Mouse (Mus musculus) splenic B cell, adult 2 months (primary cell): ENCODE measurements at regions not wholly inside any gene's neighbourhood (a gene's known extent, or its start where the extent isn't known, plus 50 kb on each side); places are given as distances from the start of the nearest gene placed in this dataset.

Experiments
- DNase-seq: peaks from one replicate; pipeline ENCODE4 v3.0.0-alpha.2; 2011; ENCODE audit warnings: low read depth, low spot score
- H3K27me3 ChIP-seq: 2 replicates; pipeline ENCODE4 v1.6.1; 2012; ENCODE audit warnings: mild to moderate bottlenecking, low read length, moderate library complexity, mixed read lengths; ENCODE audit not compliant: control insufficient read depth, poor library complexity, insufficient read depth, severe bottlenecking
- H3K36me3 ChIP-seq: 2 replicates; pipeline ENCODE4 v1.6.1; 2012; ENCODE audit warnings: mild to moderate bottlenecking, low read length, moderate library complexity, mixed read lengths; ENCODE audit not compliant: control insufficient read depth, poor library complexity, insufficient read depth, severe bottlenecking

DNA sequence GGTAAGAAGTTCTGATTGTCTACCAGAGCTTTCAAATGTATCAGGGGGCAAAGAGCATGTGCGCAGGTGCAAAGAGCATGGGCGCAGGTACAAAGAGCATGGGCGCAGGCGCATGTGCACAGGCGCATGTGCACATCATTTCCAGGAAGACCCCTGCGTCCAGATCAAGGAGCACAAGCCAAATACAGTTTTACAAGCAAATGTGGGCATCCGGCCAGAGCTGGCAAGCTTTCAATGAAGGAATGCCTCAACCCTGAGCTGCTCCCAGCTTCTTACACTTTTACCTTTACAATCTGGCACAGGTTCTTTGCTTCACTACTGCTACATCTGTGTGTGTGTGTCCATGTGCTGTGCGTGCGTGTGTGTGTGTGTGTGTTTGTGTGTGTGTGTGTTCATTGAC is 347.2 kb upstream of the Slc35b3 start:
- no peaks in the 10 kb centered on the region for H3K27me3 ChIP-seq
- no peaks in the 10 kb centered on the region for H3K36me3 ChIP-seq
- DNase-seq, result no peak

DNA sequence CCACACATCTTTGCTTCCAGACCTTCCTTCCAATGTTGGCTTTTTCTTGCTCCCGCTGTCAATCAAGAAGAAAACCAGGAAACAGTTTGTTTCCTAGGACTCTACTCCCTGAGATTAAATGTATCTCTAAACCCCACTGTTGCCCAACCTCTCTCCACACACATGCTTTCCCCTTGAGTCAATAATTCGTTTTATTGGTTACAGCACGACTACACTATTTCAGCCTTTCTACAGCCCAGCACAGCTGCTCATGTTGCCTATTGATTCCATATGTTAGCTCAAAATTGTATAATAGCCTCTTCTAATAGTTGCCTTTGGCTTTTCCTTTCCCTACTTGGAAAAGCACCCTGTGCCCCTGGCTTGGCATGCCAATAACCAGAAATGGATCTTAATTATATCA is 346.2 kb upstream of the Slc35b3 start:
- Histone ChIP-seq H3K36me3 (no peaks in the 10 kb centered on the region), H3K27me3 (no peaks in the 10 kb centered on the region)
- DNase-seq, result no peak

DNA sequence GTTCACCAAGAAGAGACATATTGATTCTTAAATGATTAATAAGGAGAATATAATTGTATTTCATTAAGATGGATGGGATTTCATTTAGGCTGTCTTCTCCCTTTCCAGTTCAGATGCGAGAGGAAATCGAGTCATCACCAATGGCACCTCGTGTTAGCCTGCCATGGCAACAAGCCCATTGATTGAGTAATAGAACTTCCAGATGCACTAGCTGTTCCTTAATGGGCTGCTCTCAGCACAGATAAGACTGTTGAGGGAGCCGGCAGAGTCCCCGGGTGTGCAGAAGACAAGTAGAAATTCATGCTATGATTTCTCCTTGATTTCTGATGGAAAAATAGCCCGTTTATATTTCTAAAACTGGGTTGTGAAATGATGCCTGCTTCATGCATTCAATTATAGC is 336.5 kb upstream of the Slc35b3 start:
- DNase-seq, result no peak
- Histone ChIP-seq H3K36me3 (no peaks in the 10 kb centered on the region), H3K27me3 (no peaks in the 10 kb centered on the region; the same call in 1 of the 2 replicates)

DNA sequence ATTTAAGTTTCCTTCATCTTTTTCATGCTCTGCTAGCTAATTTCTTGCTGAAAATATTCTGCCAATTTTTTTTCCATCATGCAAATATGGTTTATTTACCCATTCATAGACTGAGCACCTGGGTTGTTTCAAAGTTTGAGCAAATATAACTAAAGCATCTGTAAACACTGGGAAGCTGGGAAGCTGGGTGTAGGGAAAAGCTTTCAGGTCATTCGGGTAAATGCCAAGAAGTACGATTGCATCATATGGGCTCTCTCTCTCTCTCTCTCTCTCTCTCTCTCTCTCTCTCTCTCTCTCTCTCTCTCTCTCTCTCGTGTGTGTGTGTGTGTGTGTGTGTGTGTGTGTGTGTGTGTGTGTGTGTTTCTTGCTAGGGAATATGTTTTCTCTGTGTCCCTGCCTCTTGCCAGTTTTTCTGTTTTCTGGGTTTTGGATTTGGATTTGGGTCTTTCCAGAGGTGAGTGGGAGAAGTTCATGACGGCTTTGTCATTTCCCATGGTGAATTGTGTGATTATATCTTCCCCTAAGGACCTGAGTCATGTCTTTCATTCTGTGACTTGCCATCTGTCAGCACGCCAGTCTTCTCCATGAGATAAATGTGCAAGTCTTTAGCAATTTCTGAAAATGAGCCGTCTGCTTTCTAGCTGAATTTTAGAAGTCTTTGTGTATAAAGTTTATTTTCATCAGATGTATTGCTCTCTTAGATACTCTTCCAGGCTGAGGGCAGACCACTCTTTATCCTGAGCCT is 329.7 kb upstream of the Slc35b3 start:
- H3K27me3 ChIP-seq, result no peaks in the 10 kb centered on the region; the same call in 1 of the 2 replicates
- no peak for DNase-seq
- H3K36me3 ChIP-seq, result no peaks in the 10 kb centered on the region

DNA sequence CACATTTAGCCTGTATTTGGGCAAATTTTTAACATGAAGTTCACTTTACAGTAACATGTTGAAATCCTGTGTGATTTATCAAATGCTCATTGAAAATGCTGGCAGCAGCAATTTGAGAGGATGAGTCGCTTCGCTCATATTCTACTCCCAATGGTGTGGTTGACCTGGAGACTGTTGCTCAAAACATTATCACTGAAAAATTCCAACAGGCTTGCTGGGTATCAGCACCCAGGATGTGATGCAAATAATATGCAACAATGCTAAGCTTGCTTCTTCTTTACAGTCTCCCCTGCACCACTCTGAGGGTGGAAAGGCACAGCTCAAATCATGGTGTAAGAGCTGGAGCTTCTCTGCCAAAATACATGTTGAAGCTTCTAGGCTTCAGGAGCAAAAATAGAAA is 321.6 kb upstream of the Slc35b3 start:
- DNase-seq, result no peak
- Histone ChIP-seq H3K36me3 (no peaks in the 10 kb centered on the region), H3K27me3 (no peaks in the 10 kb centered on the region)

DNA sequence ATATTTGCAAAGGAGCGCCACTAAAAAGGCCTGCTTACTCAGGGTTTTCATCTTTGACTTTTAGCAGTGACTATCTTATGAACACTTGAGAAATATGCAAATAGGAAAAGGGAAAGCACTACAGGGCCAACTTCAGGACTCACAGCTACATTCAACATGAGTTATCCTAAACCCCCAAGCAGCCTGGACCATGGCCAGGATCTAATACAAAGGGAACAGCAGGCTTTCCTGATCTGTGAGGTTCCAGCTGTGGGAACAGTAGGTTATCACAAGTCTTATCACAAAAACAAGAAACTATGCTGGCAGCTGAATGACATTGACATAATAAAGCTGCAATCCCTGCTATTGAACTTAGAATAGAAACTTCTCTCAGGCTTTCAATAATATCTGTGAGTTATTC is 317.4 kb upstream of the Slc35b3 start:
- no peak for DNase-seq
- Histone ChIP-seq H3K36me3 (no peaks in the 10 kb centered on the region), H3K27me3 (no peaks in the 10 kb centered on the region)

DNA sequence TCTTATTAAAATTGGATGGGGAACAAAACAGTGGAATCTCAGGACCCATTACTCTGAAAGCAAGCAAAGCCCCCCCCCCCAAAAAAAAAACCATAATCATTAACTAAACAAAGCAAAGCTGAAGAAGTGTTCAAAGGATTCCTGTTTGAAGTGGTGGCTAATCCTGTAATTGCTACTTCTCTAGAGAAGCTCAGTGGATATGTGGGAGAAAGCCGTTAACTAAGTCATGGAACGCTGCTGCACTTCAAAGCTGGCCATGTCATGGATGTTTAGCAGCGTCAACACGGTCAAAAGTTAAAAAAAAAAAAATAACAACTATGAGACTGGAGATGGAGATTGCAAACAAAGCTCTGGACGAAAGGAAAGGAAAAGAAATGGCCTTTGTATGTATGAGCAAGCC is 305.3 kb upstream of the Slc35b3 start:
- Histone ChIP-seq H3K36me3 (no peaks in the 10 kb centered on the region), H3K27me3 (no peaks in the 10 kb centered on the region)
- DNase-seq, result no peak

DNA sequence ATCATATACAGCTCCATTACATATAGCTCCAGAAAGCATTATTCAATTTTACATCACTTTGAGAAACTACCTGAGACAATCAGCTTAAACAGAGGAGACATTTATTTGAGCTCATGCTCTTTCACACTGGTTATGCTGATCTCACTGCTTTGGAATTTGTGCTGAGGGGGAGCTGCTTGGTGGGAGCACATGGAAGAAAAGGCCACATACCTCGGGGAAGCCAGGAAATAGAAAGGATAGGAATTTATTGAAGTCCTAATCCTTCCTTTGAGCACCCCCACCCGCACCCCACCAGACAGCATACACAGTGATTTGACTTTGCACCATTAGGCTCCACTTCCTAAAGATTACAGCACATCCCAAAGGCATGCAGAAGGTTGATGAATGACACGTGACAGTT is 296.0 kb upstream of the Slc35b3 start:
- DNase-seq, result no peak
- Histone ChIP-seq H3K27me3 (no peaks in the 10 kb centered on the region; the same call in 1 of the 2 replicates), H3K36me3 (no peaks in the 10 kb centered on the region)

DNA sequence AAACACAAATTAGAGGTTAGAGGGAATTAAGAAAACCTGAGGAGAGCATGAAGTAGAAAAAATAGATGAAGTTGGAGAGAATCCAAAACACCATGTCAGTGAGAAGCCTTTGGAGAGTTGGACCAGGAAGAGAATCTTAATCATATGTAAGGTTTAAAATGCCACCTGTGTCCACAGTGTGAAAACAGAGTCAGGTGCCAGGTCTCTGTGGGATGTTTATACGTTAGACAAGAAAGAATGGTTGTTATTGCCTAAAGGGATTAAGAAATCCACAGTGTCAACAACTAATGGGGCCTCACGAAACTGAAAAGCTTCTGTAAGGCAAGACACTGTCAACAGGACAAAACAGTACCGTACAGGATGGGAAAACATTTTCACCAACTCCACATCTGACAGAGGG is 294.7 kb upstream of the Slc35b3 start:
- Histone ChIP-seq H3K36me3 (no peaks in the 10 kb centered on the region), H3K27me3 (no peaks in the 10 kb centered on the region; the same call in 1 of the 2 replicates)
- no peak for DNase-seq

DNA sequence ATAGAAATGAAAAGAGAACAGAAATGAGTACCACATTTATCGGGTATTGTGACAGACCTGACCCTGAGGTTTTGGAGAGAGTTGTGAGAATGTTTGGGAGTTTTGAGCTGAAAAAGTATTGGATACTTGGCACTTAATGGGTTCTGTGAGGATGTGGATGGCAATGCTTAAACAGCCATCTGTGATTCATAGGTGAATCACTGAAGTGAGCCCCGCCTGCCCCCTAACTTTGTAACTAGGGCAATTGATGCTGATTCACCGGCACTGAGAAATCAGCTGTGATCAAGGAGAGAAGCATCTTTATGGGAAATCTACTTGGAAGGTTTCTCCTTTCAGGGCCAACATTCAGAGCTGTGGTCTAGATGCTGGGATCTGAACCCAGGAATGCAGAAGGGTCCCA is 291.9 kb upstream of the Slc35b3 start:
- no peak for DNase-seq
- Histone ChIP-seq H3K27me3 (no peaks in the 10 kb centered on the region; the same call in 1 of the 2 replicates), H3K36me3 (no peaks in the 10 kb centered on the region)

DNA sequence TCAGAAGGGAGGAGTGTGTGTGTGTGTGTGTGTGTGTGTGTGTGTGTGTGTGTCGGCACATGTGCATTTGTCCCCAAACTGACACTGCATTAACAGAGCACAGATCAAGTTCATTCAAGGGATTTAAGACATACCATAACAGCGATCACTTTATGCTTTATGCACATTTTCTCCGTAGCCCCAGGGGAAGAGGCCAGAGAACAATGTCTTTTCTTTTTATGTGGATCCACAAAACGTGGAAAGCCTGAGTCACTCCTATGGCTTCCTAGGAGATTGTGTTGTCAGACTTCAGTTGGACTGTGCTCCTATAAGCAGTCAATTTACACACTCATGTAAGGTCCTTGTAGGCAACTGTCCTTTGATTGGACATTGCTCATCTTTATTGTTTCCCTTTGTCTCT is 289.4 kb upstream of the Slc35b3 start:
- DNase-seq, result no peak
- Histone ChIP-seq H3K36me3 (no peaks in the 10 kb centered on the region), H3K27me3 (no peaks in the 10 kb centered on the region)

DNA sequence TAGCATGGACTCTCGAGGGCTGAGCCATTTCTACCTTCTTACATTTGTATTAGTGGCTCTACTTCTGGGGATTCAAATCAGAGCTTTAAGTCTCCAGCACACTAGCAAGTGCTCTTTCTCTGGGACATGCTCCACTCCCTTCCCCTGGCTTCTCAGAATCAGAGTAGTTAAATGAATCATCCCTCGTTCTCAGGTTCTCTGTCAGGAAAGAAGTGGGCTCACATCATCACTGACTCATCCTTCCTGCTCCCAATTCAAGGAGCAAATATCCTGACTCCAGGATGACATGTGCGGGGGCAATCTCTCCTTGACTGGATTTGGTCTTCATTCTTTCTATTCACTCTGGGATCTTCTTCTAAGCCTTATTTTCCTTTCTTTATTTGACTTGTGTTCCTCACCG is 266.2 kb upstream of the Slc35b3 start:
- no peaks in the 10 kb centered on the region for H3K36me3 ChIP-seq
- no peaks in the 10 kb centered on the region for H3K27me3 ChIP-seq
- no peak for DNase-seq

DNA sequence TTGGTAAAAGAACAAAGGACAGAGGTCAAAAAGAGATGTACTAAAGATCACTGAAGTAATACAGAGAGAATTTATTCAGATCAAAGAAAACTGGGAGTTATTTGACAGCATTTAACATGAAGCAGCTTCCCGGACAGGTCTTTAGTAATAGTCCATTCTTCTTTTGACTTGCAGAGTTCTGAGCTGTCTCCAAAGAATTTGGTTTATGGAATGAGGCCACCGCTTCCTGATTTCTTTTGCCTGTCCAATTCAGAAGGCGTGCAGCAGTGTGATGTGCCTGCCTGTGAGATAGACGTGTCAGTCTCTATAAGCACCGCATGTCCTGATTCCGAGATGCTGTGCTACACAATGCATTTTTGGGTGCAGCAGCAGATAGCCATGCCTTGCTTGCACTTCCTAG is 265.0 kb upstream of the Slc35b3 start:
- no peaks in the 10 kb centered on the region for H3K27me3 ChIP-seq
- no peak for DNase-seq
- no peaks in the 10 kb centered on the region for H3K36me3 ChIP-seq

DNA sequence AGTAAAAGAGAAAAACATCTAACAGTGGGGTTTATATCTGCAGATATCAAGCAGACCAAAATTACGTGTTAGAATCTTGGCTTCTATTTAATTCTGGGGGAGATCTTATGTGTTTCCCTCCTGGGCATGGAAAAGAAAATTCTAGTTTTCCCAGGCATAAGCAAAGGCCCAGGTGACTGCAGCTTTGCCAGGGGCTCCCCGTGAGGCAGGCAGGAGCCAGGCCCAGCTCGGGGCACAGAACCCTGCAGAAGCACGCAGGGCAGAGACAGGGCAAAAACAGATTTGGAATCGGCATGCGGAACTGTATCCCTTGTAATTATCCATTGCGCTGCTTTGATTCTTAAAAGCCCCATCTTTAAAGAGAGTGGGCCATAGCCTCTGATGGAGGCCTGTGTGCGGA is 250.4 kb upstream of the Slc35b3 start:
- no peaks in the 10 kb centered on the region for H3K27me3 ChIP-seq
- DNase-seq, result no peak
- H3K36me3 ChIP-seq, result no peaks in the 10 kb centered on the region

DNA sequence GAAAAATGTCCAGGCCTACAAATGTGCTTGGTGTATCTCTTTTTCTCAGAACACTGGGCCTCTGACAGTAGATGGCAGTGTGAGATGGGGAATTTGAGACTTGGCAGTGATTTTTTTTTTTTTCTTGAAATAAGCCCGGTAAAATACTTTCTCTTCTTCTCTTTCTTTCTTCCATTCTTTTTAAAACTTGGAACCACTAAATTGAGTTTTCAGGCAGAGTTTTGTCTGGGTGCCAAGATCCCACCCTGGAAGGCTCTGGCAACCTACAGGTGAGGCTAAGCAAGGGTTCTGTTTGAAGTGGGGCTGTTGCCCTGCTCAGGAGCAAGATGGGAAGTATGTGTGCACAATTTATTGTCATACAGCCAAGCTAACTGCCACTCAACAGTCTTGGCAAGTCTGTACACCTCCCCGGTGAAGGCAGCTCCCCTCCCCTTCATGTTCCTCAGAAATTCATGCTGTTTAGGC is 223.1 kb upstream of the Slc35b3 start:
- DNase-seq, result no peak
- Histone ChIP-seq H3K27me3 (no peaks in the 10 kb centered on the region), H3K36me3 (no peaks in the 10 kb centered on the region)

DNA sequence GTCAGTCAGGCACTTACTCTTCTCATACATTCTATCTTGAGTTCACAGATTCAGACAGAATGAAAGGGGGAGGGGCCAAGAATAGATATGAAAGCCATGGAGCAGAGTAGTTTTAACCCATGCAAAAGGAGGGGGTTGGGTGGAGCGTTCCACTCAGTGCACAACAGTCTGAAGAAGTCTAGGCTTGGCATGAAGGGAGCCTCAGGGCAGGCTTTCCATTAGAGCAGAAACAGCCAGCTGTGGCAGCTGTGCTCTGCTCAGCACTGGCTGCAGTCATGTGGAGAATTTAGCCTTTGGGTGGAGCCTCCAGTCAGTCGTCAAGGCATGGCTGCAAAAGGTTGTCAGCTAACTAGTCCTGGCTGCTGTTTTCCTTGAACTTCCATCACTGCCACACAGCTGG is 201.3 kb upstream of the Slc35b3 start:
- Histone ChIP-seq H3K36me3 (no peaks in the 10 kb centered on the region), H3K27me3 (no peaks in the 10 kb centered on the region)
- DNase-seq, result no peak
